Mouse (Mus musculus) ES-E14 (cell line): Measurements from ENCODE around the gene Palld. TPM values are rescaled to one million over a fixed set of nuclear protein-coding genes. Genes with fewer than 3 reads are reported as not detected.

Source experiments
- DNase-seq: peaks from one replicate; pipeline ENCODE4 v3.0.0-alpha.2; 2013; ENCODE audit warnings: low read depth, low spot score
- H3K27ac ChIP-seq: 2 replicates; pipeline ENCODE4 v1.5.1; 2012; ENCODE audit warnings: low read depth, mild to moderate bottlenecking, low read length, moderate library complexity, mixed read lengths; ENCODE audit not compliant: poor library complexity, insufficient read depth, severe bottlenecking
- H3K36me3 ChIP-seq: 2 replicates; pipeline ENCODE4 v1.6.1; 2012; ENCODE audit warnings: mild to moderate bottlenecking, low read length, moderate library complexity, mixed read lengths; ENCODE audit not compliant: control insufficient read depth, poor library complexity, insufficient read depth, severe bottlenecking
- H3K4me1 ChIP-seq, 2 experiments: fragments of 150-350 bp in 1 of 2; sonication (generic) in 1 of 2; 2 replicates each; pipeline ENCODE4 v1.6.1; 2012; ENCODE audit warnings: low read length in 2 of 2, mild to moderate bottlenecking in 1 of 2, mixed read lengths in 1 of 2; ENCODE audit not compliant: control insufficient read depth in 2 of 2, insufficient read depth in 2 of 2, poor library complexity in 1 of 2
- H3K4me3 ChIP-seq, 2 experiments: fragments of 150-350 bp in 1 of 2; sonication (generic) in 1 of 2; 2 replicates each; pipeline ENCODE4 v1.5.1; 2012; ENCODE audit warnings: low read length in 2 of 2, low read depth in 1 of 2, mild to moderate bottlenecking in 1 of 2, mixed read lengths in 1 of 2; ENCODE audit not compliant: insufficient read depth in 1 of 2, poor library complexity in 1 of 2, severe bottlenecking in 1 of 2
- H3K9ac ChIP-seq: 2 replicates; pipeline ENCODE4 v1.6.1; 2012; ENCODE audit warnings: low read depth, mild to moderate bottlenecking, low read length, mixed read lengths; ENCODE audit not compliant: poor library complexity, insufficient read depth, severe bottlenecking
- H3K9me3 ChIP-seq: fragments of 150-350 bp; sonication (generic); 2 replicates; pipeline ENCODE4 v1.6.1; 2012; ENCODE audit warnings: low read depth, mild to moderate bottlenecking, low read length; ENCODE audit not compliant: control insufficient read depth, insufficient read depth
- CHD2 ChIP-seq: IDR thresholded peaks from 2 replicates; pipeline ENCODE4 v1.6.1; 2014; ENCODE audit warnings: mild to moderate bottlenecking, low read depth, low read length, inconsistent platforms
- HCFC1 ChIP-seq: IDR thresholded peaks from 2 replicates; pipeline ENCODE4 v1.6.1; 2012; ENCODE audit warnings: low read length, inconsistent platforms, borderline replicate concordance; ENCODE audit not compliant: insufficient read depth
- MAFK ChIP-seq: IDR thresholded peaks from 2 replicates; pipeline ENCODE4 v1.6.1; 2014; ENCODE audit warnings: mild to moderate bottlenecking, low read depth, low read length, inconsistent platforms; ENCODE audit not compliant: insufficient read depth
- ZC3H11A ChIP-seq: IDR thresholded peaks from 2 replicates; pipeline ENCODE4 v1.6.1; 2012; ENCODE audit warnings: low read depth, mild to moderate bottlenecking, inconsistent platforms, low read length, borderline replicate concordance
- ZNF384 ChIP-seq: IDR thresholded peaks from 2 replicates; pipeline ENCODE4 v1.6.1; 2012; ENCODE audit warnings: low read depth, low read length, inconsistent platforms
- in situ Hi-C, 2 experiments: fragments of 600-800 bp; cut with MboI; formaldehyde crosslinking; loops; one replicate each; pipeline ENCODE4 v1.15.1; 2025; ENCODE audit warnings: low sequenced_read_pairs in 2 of 2, inconsistent platforms in 1 of 2; ENCODE audit not compliant: unreplicated experiment in 2 of 2
- total RNA-seq: library from RNA; depleted of rRNA; stranded (reverse); fragments of 300-350 nt; gene quantifications from 2 replicates; pipeline ENCODE4 v1.2.3, GENCODE M21; 2012

Palld gene
- total RNA-seq, 1 experiment = 36.3 TPM

DNA sequence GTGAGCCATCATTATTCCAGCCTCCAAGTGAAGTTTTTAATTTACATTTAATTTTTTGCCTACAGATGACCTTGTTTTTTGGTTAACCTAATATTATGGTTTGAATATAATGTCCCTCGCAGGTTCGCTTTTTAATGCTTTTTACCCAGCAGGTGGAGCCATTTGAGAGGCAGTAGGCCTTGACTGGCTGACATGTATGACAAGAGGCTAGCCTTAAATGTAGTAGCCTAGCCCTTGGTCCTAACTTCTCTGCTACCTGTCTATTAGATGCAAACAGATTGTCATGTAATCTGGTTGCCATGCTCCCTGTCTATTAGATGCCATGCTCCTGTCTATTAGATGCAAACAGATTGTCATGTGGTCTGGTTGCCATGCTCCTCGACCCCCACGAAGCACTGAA is 424.3 kb downstream of the Palld start:
- DNase-seq = no peak
- Histone ChIP-seq H3K9ac (no peak overlapping the region), H3K36me3 (no peaks in the 10 kb centered on the region), H3K27ac (no peak overlapping the region), H3K4me1 (peaks cover 0 to 2% of the 10 kb centered on the region in 2 experiments; a peak in 1 of 4 replicates), H3K9me3 (no peaks in the 10 kb centered on the region), H3K4me3 (no peak overlapping the region)
- TF ChIP-seq ZC3H11A (no peak), HCFC1 (no peak), MAFK (no peak), ZNF384 (no peak), CHD2 (no peak)
- in situ Hi-C loops = loop anchor here in 1 of 2 experiments (25.0 kb wide), 1 partner anchor 966 kb away; the partner anchor contains the start of genes Aadat and Gm10283

DNA sequence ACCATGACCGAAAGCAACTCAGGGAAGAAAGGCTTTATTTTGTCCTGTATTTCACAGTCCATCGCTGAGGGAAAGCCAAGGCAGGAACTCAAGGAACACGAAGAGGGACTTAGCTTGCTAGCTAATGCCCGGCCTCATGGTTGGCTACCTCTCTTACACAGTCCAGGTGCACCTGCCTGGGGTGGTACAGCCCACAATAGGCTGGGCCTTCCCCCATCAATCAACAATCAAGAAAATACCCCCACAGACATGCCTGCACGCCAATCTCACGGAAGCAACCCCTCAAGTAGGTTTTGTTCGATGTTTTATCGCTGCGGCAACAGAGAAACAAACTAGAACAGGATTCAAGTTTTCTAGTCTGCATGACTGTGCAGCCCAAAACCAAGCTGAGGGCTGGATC is 426.3 kb downstream of the Palld start:
- Histone ChIP-seq H3K4me3 (no peak overlapping the region), H3K36me3 (no peaks in the 10 kb centered on the region), H3K9ac (no peak overlapping the region), H3K4me1 (peaks cover 0 to 2% of the 10 kb centered on the region in 2 experiments; a peak in 1 of 4 replicates), H3K27ac (no peak overlapping the region), H3K9me3 (no peaks in the 10 kb centered on the region)
- in situ Hi-C loops = loop anchor here in 1 of 2 experiments (25.0 kb wide), 1 partner anchor 964 kb away; the partner anchor contains the start of genes Aadat and Gm10283
- no peak for TF ChIP-seq HCFC1
- TF ChIP-seq ZNF384 = no peak
- no peak for DNase-seq

DNA sequence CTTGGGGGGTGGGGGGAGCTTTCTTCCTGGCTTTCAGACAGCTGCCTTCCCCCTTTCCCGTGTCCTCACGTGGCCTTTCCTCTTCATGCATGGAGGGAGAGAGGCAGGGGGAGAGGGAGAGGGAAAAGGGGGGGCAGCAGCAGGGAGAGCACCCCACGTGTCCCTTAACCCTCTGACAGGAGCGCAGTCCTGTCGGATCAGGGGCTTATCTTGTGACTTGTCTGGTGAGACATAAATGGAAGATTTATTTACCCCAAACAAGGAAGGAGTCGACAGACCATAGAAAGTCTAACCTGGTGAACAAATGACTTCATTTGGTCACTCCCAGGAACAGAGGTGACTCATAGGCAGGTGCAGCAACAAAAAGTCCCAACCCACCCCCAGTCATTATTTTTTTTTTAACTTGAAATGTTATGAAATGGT is 427.2 kb downstream of the Palld start:
- TF ChIP-seq CHD2 (no peak), MAFK (no peak), ZNF384 (no peak), ZC3H11A (no peak), HCFC1 (no peak)
- Histone ChIP-seq H3K36me3 (no peaks in the 10 kb centered on the region), H3K27ac (no peak overlapping the region), H3K4me1 (peaks cover 0 to 2% of the 10 kb centered on the region in 2 experiments; a peak in 1 of 4 replicates), H3K9ac (no peak overlapping the region), H3K4me3 (no peak overlapping the region), H3K9me3 (no peaks in the 10 kb centered on the region)
- no peak for DNase-seq
- in situ Hi-C loops = loop anchor here in 1 of 2 experiments (25.0 kb wide), 1 partner anchor 963 kb away; the partner anchor contains the start of genes Aadat and Gm10283

DNA sequence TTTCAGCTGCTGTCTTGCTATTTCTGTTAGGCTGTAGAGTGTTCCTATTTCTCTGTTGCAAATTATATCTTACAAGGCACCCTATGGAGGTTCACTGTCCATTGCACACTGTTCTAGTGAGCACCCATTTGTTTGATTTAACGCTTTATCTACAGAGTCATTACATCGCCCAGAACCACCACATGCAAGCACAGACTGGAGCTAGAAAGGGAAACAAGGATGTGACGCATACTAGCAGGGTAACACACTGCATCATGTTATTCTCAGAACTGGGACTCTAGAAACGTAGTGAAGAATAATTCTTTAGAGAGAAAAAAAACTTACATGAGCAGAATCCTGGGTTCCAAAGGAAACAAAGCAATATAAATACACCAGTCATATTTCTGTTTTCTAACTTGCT is 432.3 kb downstream of the Palld start:
- Histone ChIP-seq H3K27ac (no peak overlapping the region), H3K4me3 (no peak overlapping the region), H3K9me3 (no peaks in the 10 kb centered on the region), H3K4me1 (no peaks in the 10 kb centered on the region), H3K9ac (no peak overlapping the region), H3K36me3 (no peaks in the 10 kb centered on the region)
- DNase-seq = no peak
- TF ChIP-seq MAFK (no peak), CHD2 (no peak), HCFC1 (no peak), ZC3H11A (no peak), ZNF384 (no peak)
- in situ Hi-C loops = no loop called here

DNA sequence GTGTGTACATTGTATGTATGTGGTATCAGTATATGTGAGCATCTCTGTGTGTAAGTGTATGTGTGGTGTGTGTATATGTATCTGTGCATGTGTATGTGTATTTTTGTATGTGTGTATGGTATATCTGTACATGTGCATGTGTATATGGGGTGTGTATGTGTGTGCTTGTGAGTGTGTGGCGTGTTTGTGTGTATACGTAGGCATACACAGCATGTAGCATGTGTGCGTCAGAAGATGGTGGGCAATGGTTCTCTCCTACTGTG is 435.0 kb downstream of the Palld start:
- H3K36me3 ChIP-seq = no peaks in the 10 kb centered on the region
- no peak overlapping the region for H3K4me3 ChIP-seq
- no peaks in the 10 kb centered on the region for H3K4me1 ChIP-seq
- in situ Hi-C loops = no loop called here
- no peak overlapping the region for H3K9ac ChIP-seq
- no peaks in the 10 kb centered on the region for H3K9me3 ChIP-seq
- no peak for DNase-seq
- no peak overlapping the region for H3K27ac ChIP-seq
- TF ChIP-seq HCFC1 (no peak), ZNF384 (no peak), CHD2 (no peak), ZC3H11A (no peak), MAFK (no peak)
